Mouse (Mus musculus) ES-E14 (cell line): Measurements from ENCODE around the gene Rmdn2. TPM values are rescaled to one million over a fixed set of nuclear protein-coding genes. Genes with fewer than 3 reads are reported as not detected.

Experiments
- DNase-seq: peaks from one replicate; pipeline ENCODE4 v3.0.0-alpha.2; 2013; ENCODE audit warnings: low read depth, low spot score
- H3K27ac ChIP-seq: 2 replicates; pipeline ENCODE4 v1.5.1; 2012; ENCODE audit warnings: low read depth, mild to moderate bottlenecking, low read length, moderate library complexity, mixed read lengths; ENCODE audit not compliant: poor library complexity, insufficient read depth, severe bottlenecking
- H3K36me3 ChIP-seq: 2 replicates; pipeline ENCODE4 v1.6.1; 2012; ENCODE audit warnings: mild to moderate bottlenecking, low read length, moderate library complexity, mixed read lengths; ENCODE audit not compliant: control insufficient read depth, poor library complexity, insufficient read depth, severe bottlenecking
- H3K4me1 ChIP-seq, 2 experiments: fragments of 150-350 bp in 1 of 2; sonication (generic) in 1 of 2; 2 replicates each; pipeline ENCODE4 v1.6.1; 2012; ENCODE audit warnings: low read length in 2 of 2, mild to moderate bottlenecking in 1 of 2, mixed read lengths in 1 of 2; ENCODE audit not compliant: control insufficient read depth in 2 of 2, insufficient read depth in 2 of 2, poor library complexity in 1 of 2
- H3K4me3 ChIP-seq, 2 experiments: fragments of 150-350 bp in 1 of 2; sonication (generic) in 1 of 2; 2 replicates each; pipeline ENCODE4 v1.5.1; 2012; ENCODE audit warnings: low read length in 2 of 2, low read depth in 1 of 2, mild to moderate bottlenecking in 1 of 2, mixed read lengths in 1 of 2; ENCODE audit not compliant: insufficient read depth in 1 of 2, poor library complexity in 1 of 2, severe bottlenecking in 1 of 2
- H3K9ac ChIP-seq: 2 replicates; pipeline ENCODE4 v1.6.1; 2012; ENCODE audit warnings: low read depth, mild to moderate bottlenecking, low read length, mixed read lengths; ENCODE audit not compliant: poor library complexity, insufficient read depth, severe bottlenecking
- H3K9me3 ChIP-seq: fragments of 150-350 bp; sonication (generic); 2 replicates; pipeline ENCODE4 v1.6.1; 2012; ENCODE audit warnings: low read depth, mild to moderate bottlenecking, low read length; ENCODE audit not compliant: control insufficient read depth, insufficient read depth
- CHD2 ChIP-seq: IDR thresholded peaks from 2 replicates; pipeline ENCODE4 v1.6.1; 2014; ENCODE audit warnings: mild to moderate bottlenecking, low read depth, low read length, inconsistent platforms
- HCFC1 ChIP-seq: IDR thresholded peaks from 2 replicates; pipeline ENCODE4 v1.6.1; 2012; ENCODE audit warnings: low read length, inconsistent platforms, borderline replicate concordance; ENCODE audit not compliant: insufficient read depth
- MAFK ChIP-seq: IDR thresholded peaks from 2 replicates; pipeline ENCODE4 v1.6.1; 2014; ENCODE audit warnings: mild to moderate bottlenecking, low read depth, low read length, inconsistent platforms; ENCODE audit not compliant: insufficient read depth
- ZC3H11A ChIP-seq: IDR thresholded peaks from 2 replicates; pipeline ENCODE4 v1.6.1; 2012; ENCODE audit warnings: low read depth, mild to moderate bottlenecking, inconsistent platforms, low read length, borderline replicate concordance
- ZNF384 ChIP-seq: IDR thresholded peaks from 2 replicates; pipeline ENCODE4 v1.6.1; 2012; ENCODE audit warnings: low read depth, low read length, inconsistent platforms
- in situ Hi-C, 2 experiments: fragments of 600-800 bp; cut with MboI; formaldehyde crosslinking; loops; one replicate each; pipeline ENCODE4 v1.15.1; 2025; ENCODE audit warnings: low sequenced_read_pairs in 2 of 2, inconsistent platforms in 1 of 2; ENCODE audit not compliant: unreplicated experiment in 2 of 2
- total RNA-seq: library from RNA; depleted of rRNA; stranded (reverse); fragments of 300-350 nt; gene quantifications from 2 replicates; pipeline ENCODE4 v1.2.3, GENCODE M21; 2012

The Rmdn2 gene
- total RNA-seq, 1 experiment: 11.3 TPM

DNA sequence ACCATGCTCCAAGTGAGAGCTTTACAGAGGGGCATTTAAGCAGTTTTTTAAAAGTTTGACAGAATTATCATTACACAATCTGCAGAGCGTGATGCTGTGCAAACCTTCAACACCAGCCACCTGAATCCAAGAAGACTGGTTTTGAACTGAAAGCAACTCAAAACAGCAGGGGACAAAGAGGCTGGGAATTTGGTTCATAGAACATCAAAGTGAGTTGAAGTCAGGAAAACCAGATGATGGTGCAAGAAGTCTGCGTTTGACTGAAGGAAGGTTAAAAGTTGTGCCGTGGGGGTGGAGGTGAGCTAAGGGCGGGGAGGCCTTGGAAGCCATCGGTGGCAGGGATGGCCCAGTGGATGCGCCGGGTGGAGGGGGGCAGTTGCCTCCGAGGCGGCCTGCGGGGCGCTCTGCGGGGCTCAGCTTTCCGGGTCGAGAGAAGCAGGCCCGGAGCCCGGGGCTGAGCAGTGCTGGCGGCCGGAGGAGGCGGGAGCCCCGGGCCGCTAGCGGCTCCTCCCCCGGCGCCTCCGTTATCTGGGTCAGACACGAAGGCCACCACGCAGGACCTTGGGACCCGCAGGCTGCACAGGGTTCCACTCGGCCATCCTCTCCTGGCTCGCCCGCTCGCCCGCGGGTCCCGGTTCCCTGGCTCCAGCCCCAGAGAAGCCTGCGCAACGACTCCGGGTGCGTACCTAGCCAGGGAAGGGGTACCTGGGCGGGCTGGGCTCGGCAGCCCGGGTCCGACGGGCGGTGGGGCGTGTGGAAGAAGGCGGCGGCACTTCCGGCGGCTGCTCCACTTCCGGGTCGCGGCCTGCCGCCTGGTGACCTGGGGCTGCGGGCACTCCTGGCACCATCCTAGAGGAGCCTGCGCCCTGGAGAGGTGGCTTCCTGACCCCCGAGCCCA lies 3.3 kb downstream of the Rmdn2 start:
- Histone ChIP-seq H3K9me3 (no peaks in the 10 kb centered on the region), H3K4me3 (peak overlapping the region; percentile 87 to 99), H3K36me3 (no peaks in the 10 kb centered on the region), H3K27ac (peak overlapping the region; percentile 70; the same call in 1 of the 2 replicates), H3K4me1 (no peaks in the 10 kb centered on the region), H3K9ac (peak overlapping the region; percentile 87)
- no peak for TF ChIP-seq HCFC1
- no peak for TF ChIP-seq CHD2
- no peak for TF ChIP-seq MAFK
- no peak for TF ChIP-seq ZNF384
- no peak for TF ChIP-seq ZC3H11A
- DNase-seq: peak; percentile 35
- in situ Hi-C loops: no loop called here

DNA sequence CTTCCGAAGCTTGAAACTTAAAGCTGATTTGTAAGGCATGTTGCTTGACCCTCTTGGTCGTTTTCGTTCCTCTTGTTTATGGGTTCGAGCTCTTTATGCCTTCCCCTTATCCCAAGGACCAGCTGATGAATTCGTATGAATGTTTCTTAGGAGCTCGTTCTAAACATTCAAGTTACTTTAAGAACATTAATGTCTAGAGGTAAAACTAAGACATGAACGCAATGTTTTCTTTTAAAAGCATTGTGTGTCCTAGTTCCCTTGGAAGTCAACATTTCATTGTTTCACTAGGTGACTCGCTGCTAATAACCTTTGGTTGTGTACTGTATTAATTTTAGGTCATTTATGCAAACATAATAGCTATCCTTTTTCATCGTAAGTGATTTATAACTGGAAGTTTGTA lies 4.2 kb downstream of the Rmdn2 start:
- TF ChIP-seq HCFC1: no peak
- TF ChIP-seq ZC3H11A: no peak
- TF ChIP-seq MAFK: no peak
- TF ChIP-seq ZNF384: no peak
- TF ChIP-seq CHD2: no peak
- DNase-seq: no peak
- H3K4me3 ChIP-seq: peak overlapping the region in 1 of 2 experiments; percentile 99; a peak in 2 of 4 replicates

DNA sequence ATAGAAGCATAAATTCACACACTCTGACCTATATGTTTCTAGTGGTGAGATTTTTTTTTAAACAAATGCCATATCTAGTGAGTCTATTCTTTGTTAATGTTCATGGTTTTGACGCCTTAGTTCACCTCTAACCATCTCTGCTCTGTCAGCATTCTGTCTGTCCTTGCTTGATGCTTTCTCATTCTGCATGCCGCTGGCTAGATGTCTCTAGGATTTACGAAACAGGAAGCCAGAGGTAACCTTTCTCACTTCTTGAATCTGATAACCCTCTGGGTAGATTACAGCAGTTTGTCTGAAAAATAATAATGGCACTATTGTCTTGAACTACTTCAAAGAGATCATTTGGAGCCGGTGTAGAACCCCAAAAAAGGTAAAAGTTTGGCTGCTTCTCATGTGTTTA lies 5.0 kb downstream of the Rmdn2 start:
- Histone ChIP-seq H3K9me3 (no peaks in the 10 kb centered on the region), H3K4me3 (no peak overlapping the region), H3K9ac (no peak overlapping the region), H3K36me3 (no peaks in the 10 kb centered on the region), H3K4me1 (no peaks in the 10 kb centered on the region), H3K27ac (no peak overlapping the region)
- no peak for DNase-seq
- no peak for TF ChIP-seq MAFK
- TF ChIP-seq ZC3H11A: no peak
- TF ChIP-seq CHD2: no peak
- TF ChIP-seq HCFC1: no peak
- no peak for TF ChIP-seq ZNF384
- in situ Hi-C loops: no loop called here

More for the DNA sequence above, 4.2 kb downstream of the Rmdn2 start:
- in situ Hi-C loops: no loop called here
- H3K27ac ChIP-seq: no peak overlapping the region
- no peaks in the 10 kb centered on the region for H3K4me1 ChIP-seq
- H3K9me3 ChIP-seq: no peaks in the 10 kb centered on the region
- H3K9ac ChIP-seq: no peak overlapping the region
- no peaks in the 10 kb centered on the region for H3K36me3 ChIP-seq

DNA sequence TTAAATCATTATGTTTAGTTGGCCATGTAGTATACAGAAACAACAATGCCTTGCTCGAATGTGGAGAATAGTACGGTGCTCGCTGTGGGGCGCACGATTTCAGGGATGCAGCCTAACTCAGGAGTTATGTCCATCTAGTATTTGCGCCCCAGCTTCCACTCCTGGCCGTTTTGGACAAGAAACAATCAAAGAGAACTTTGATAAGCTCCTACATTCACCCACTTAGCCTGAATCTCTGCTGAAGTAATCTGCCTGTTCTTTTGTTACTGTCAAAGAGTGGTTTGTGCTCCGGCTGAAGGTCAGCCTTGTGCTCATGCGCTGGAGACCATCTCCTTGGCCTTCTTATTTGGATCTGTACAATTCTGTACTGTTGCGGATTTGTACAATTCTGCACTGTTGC lies 6.8 kb downstream of the Rmdn2 start:
- TF ChIP-seq ZNF384: no peak
- no peak for TF ChIP-seq ZC3H11A
- no peak for TF ChIP-seq HCFC1
- TF ChIP-seq MAFK: no peak
- no peak for TF ChIP-seq CHD2
- H3K9me3 ChIP-seq: no peaks in the 10 kb centered on the region
- DNase-seq: no peak
- no peak overlapping the region for H3K9ac ChIP-seq
- H3K4me3 ChIP-seq: peak overlapping the region in 1 of 2 experiments; percentile 6; a peak in 1 of 4 replicates
- in situ Hi-C loops: no loop called here
- H3K36me3 ChIP-seq: no peaks in the 10 kb centered on the region
- H3K4me1 ChIP-seq: no peaks in the 10 kb centered on the region
- no peak overlapping the region for H3K27ac ChIP-seq
